Mouse (Mus musculus) intestine, embryonic 15.5 days (tissue): Measurements from ENCODE around the gene Dok5. TPM values are rescaled to one million over a fixed set of nuclear protein-coding genes. Genes with fewer than 3 reads are reported as not detected.

ENCODE experiments used
- ATAC-seq: fragments of 200-750 bp; cut with Nextera tagmentation; 2 replicates; pipeline ENCODE4 v1.8.0; 2017; ENCODE audit warnings: moderate TSS enrichment, moderate library complexity
- H3K27ac ChIP-seq: fragments of 300-500 bp; sonication (generic); 2 replicates; pipeline ENCODE4 v1.5.1; 2015; ENCODE audit warnings: mild to moderate bottlenecking, inconsistent platforms
- H3K27me3 ChIP-seq: fragments of 300-500 bp; sonication (generic); replicated peaks from 2 replicates; pipeline ENCODE4 v1.6.1; 2015; ENCODE audit warnings: inconsistent platforms
- H3K36me3 ChIP-seq: fragments of 300-500 bp; sonication (generic); 2 replicates; pipeline ENCODE4 v1.6.1; 2015; ENCODE audit warnings: inconsistent platforms
- H3K4me1 ChIP-seq: fragments of 300-500 bp; sonication (generic); replicated peaks from 2 replicates; pipeline ENCODE4 v1.6.1; 2015; ENCODE audit warnings: inconsistent platforms
- H3K4me2 ChIP-seq: fragments of 300-500 bp; sonication (generic); replicated peaks from 2 replicates; pipeline ENCODE4 v1.6.1; 2015; ENCODE audit warnings: mild to moderate bottlenecking, inconsistent platforms
- H3K4me3 ChIP-seq: fragments of 300-500 bp; sonication (generic); replicated peaks from 2 replicates; pipeline ENCODE4 v1.5.1; 2015; ENCODE audit warnings: inconsistent platforms
- H3K9ac ChIP-seq: fragments of 300-500 bp; sonication (generic); 2 replicates; pipeline ENCODE4 v1.6.1; 2015; ENCODE audit warnings: inconsistent platforms
- H3K9me3 ChIP-seq: fragments of 300-500 bp; sonication (generic); 2 replicates; pipeline ENCODE4 v1.6.1; 2016; ENCODE audit warnings: inconsistent platforms
- WGBS: fragments of 180-500 bp; shearing (Covaris S2); methylation state at CpG from one replicate; pipeline ENCODE4 v1.1.7; 2015; 5-methylcytosine and 5-hydroxymethylcytosine counted together
- polyA plus RNA-seq: library from polyadenylated mRNA; unstranded; fragments of >200 nt; fragmentation: Nextera tagmentation; extraction: Ambion mirVana; gene quantifications from 2 replicates; pipeline ENCODE4 v1.2.1, GENCODE M21; 2015

Dok5 gene
- polyA plus RNA-seq, 1 experiment from 2014 or later = 2.8 TPM

GRCm38 (mm10) chr2:170877936-170878335, 146.3 kb downstream of the Dok5 start:
- WGBS = 65% methylated on average over 5 of the region's 5 CpGs
- Histone ChIP-seq H3K27ac (no peak overlapping the region), H3K27me3 (no peaks in the 10 kb centered on the region; the same call in 1 of the 2 replicates), H3K9ac (no peak overlapping the region), H3K4me3 (no peak overlapping the region), H3K9me3 (no peaks in the 10 kb centered on the region), H3K4me2 (no peak overlapping the region), H3K4me1 (no peaks in the 10 kb centered on the region), H3K36me3 (no peaks in the 10 kb centered on the region)
- ATAC-seq = no peak

DNA sequence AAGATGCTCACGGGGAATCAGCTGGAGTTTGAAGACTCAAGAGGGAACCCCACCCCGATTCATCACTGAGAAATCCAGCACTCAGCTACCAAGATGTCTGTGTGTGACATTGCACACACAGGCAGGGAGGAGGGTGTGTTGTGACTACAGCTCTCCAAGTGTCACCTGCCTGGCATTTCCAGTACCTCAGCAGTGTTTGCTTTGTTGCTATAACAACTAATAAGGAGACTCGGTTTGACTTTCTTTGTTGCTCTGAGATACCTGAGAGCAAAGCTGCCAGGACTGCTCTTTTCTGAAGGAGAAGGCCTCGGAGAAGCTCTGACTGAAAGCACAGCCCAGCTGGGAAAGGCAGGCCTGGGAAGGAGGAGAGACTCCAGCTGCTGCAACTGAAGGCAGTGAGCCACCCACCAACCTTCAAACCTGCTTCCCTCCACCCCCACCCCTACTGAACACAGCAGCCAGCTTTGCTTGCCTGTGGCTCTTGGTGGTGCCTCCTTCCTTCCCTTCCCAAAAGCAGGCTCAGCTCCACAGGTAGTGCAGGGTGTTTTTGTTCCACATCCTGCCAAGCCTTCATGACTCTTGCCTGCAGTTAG, 152.7 kb downstream of the Dok5 start:
- H3K36me3 ChIP-seq = no peaks in the 10 kb centered on the region
- 36% methylated on average over 4 of the region's 4 CpGs for WGBS
- no peak overlapping the region for H3K4me3 ChIP-seq
- H3K4me1 ChIP-seq = no peaks in the 10 kb centered on the region
- no peak overlapping the region for H3K27ac ChIP-seq
- H3K27me3 ChIP-seq = no peaks in the 10 kb centered on the region
- H3K4me2 ChIP-seq = no peak overlapping the region
- H3K9me3 ChIP-seq = no peaks in the 10 kb centered on the region
- H3K9ac ChIP-seq = no peak overlapping the region
- no peak for ATAC-seq

- WGBS = 55% methylated on average over 9 of the region's 9 CpGs
- no peak for ATAC-seq
- Histone ChIP-seq H3K27me3 (no peaks in the 10 kb centered on the region), H3K4me2 (no peak overlapping the region), H3K9ac (no peak overlapping the region), H3K36me3 (no peaks in the 10 kb centered on the region), H3K4me3 (no peak overlapping the region), H3K27ac (no peak overlapping the region), H3K9me3 (no peaks in the 10 kb centered on the region), H3K4me1 (0 out of 2 replicates have a peak, but pooled peaks cover under 1% of the 10 kb centered on the region)
Observed at GRCm38 (mm10) chr2:170887984-170888383, 156.4 kb downstream of the Dok5 start.

DNA sequence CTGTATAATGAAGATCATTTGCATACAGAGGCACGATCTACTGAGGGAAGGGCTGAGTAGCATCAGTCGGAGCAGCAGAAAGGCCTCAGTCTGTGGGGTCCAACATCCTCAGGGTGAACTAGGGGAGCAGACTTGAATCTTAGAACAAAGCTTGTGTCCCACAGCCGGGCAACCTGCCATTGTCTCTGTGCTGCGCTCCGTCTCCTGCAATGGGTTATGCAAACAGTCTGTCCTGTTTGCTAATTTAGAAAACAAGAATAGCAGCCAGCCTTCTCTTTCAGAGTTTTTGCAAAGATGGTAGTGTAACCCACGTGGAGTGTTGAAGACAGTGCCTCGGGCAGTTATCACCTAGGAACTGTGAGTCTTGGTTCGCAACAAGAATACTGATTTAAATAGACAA, 163.5 kb downstream of the Dok5 start:
- H3K36me3 ChIP-seq = no peaks in the 10 kb centered on the region
- H3K4me1 ChIP-seq = 0 out of 2 replicates have a peak, but pooled peaks cover 2% of the 10 kb centered on the region
- WGBS = 77% methylated on average over 8 of the region's 8 CpGs
- H3K27ac ChIP-seq = no peak overlapping the region
- H3K4me3 ChIP-seq = no peak overlapping the region
- no peak overlapping the region for H3K9ac ChIP-seq
- H3K4me2 ChIP-seq = no peak overlapping the region
- ATAC-seq = no peak
- H3K27me3 ChIP-seq = no peaks in the 10 kb centered on the region
- no peaks in the 10 kb centered on the region for H3K9me3 ChIP-seq

DNA sequence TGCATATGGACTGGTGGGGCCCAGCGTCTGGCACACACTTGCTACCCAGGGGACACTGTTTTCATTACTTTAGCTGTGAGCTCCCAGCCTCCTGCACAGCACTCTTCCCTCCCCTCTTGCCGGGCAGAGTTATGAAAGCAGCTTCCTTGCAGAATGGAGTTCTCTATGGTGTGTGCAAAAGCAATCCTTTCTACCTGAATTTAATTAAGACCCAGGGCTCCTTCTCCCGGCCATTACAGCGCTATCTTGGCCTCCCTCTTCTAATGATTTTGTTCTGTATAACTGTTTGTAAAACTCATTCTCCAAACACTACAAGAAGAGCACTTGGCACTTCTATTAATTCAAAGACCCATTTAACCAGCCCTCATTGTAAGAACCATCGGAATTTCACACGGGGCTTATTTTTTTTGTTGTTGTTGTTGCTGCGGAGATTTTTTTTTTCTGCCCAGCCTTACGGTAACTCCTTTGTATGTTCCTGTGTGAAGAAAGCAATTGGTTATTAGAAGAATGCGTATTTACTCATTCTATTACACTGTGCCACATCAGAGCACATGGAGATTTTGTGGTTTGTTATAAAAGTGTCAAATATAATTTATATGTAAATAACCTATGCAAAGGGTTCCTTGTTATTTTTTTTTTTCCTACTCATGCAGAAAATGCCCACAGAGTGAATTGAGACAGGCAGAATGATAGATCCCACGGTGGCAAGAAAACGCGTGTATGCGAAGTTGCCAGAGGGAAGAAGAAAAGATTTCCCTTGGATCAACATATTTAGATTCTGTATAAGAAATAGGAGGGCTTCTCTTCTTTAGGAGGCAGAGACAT, 170.8 kb downstream of the Dok5 start:
- Histone ChIP-seq H3K27ac (no peak overlapping the region), H3K36me3 (no peaks in the 10 kb centered on the region), H3K27me3 (no peaks in the 10 kb centered on the region), H3K4me2 (no peak overlapping the region), H3K4me1 (no peaks in the 10 kb centered on the region), H3K9me3 (no peaks in the 10 kb centered on the region), H3K4me3 (no peak overlapping the region), H3K9ac (no peak overlapping the region)
- no peak for ATAC-seq
- WGBS = 77% methylated on average over 13 of the region's 13 CpGs

DNA sequence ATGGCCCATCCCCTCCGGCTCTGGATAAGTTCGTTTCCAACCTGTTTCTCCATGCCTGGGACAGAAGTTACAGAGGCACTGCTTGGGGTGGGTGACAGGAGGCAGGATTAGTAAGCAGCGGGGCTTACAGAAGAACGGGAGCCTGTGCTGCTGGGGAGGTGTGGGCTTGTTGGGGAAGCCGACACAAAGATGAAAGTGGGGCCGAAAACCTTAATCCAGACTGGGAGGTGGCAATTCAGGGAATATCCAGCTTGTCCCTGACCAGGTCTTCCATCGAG, 171.4 kb downstream of the Dok5 start:
- H3K4me2 ChIP-seq = no peak overlapping the region
- no peak for ATAC-seq
- 86% methylated on average over 7 of the region's 7 CpGs for WGBS
- no peaks in the 10 kb centered on the region for H3K4me1 ChIP-seq
- H3K9ac ChIP-seq = no peak overlapping the region
- no peaks in the 10 kb centered on the region for H3K27me3 ChIP-seq
- no peaks in the 10 kb centered on the region for H3K36me3 ChIP-seq
- H3K9me3 ChIP-seq = no peaks in the 10 kb centered on the region
- no peak overlapping the region for H3K4me3 ChIP-seq
- H3K27ac ChIP-seq = no peak overlapping the region

- WGBS = 88% methylated on average over 9 of the region's 9 CpGs
- ATAC-seq = no peak
- Histone ChIP-seq H3K4me2 (no peak overlapping the region), H3K27me3 (no peaks in the 10 kb centered on the region), H3K4me3 (no peak overlapping the region), H3K9me3 (no peaks in the 10 kb centered on the region), H3K36me3 (no peaks in the 10 kb centered on the region), H3K27ac (no peak overlapping the region), H3K9ac (no peak overlapping the region), H3K4me1 (no peaks in the 10 kb centered on the region)
Observed at GRCm38 (mm10) chr2:170903367-170903766, 171.8 kb downstream of the Dok5 start.

- H3K4me2 ChIP-seq = no peak overlapping the region; the same call in 1 of the 2 replicates
Observed at GRCm38 (mm10) chr2:170912589-170913223, 181.1 kb downstream of the Dok5 start.

DNA sequence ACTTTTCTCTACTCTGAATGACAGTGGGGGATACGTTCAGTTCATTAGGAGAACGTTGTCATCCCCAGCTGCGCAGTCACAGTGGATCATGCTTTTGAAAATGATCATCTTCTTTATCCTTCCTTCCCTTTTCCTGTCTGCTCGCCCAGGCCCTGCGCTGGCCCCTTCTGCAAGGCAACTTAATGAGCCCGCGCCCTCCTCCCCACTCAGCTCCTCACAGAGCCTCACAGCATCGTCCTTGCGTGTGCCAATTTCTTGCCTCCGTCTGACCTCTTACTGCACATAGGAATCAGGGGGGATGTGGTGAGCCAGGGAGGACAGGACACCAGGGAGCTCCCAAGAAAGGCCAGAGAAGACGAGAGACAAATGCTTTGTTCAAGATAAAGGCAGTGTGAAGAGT, 182.3 kb downstream of the Dok5 start:
- Histone ChIP-seq H3K27me3 (no peaks in the 10 kb centered on the region), H3K9ac (no peak overlapping the region), H3K4me1 (no peaks in the 10 kb centered on the region), H3K36me3 (no peaks in the 10 kb centered on the region), H3K27ac (no peak overlapping the region), H3K9me3 (no peaks in the 10 kb centered on the region), H3K4me3 (no peak overlapping the region), H3K4me2 (no peak overlapping the region)
- ATAC-seq = no peak
- 75% methylated on average over 11 of the region's 11 CpGs for WGBS

More at GRCm38 (mm10) chr2:170912589-170913223, 181.1 kb downstream of the Dok5 start:
- Histone ChIP-seq H3K9me3 (no peaks in the 10 kb centered on the region), H3K9ac (no peak overlapping the region), H3K27me3 (no peaks in the 10 kb centered on the region), H3K4me1 (no peaks in the 10 kb centered on the region), H3K27ac (no peak overlapping the region), H3K36me3 (no peaks in the 10 kb centered on the region), H3K4me3 (no peak overlapping the region)
- WGBS = 28% methylated on average over 13 of the region's 13 CpGs
- 0 out of 2 replicates have a peak, but pooled peaks have one; percentile 45 for ATAC-seq

- no peak for ATAC-seq
- Histone ChIP-seq H3K4me2 (no peak overlapping the region), H3K4me1 (no peaks in the 10 kb centered on the region), H3K27ac (no peak overlapping the region), H3K36me3 (no peaks in the 10 kb centered on the region), H3K9ac (no peak overlapping the region), H3K27me3 (no peaks in the 10 kb centered on the region), H3K9me3 (no peaks in the 10 kb centered on the region), H3K4me3 (no peak overlapping the region)
- WGBS = 86% methylated on average over 8 of the region's 8 CpGs
Observed at GRCm38 (mm10) chr2:170915646-170916045, 184.0 kb downstream of the Dok5 start.

DNA sequence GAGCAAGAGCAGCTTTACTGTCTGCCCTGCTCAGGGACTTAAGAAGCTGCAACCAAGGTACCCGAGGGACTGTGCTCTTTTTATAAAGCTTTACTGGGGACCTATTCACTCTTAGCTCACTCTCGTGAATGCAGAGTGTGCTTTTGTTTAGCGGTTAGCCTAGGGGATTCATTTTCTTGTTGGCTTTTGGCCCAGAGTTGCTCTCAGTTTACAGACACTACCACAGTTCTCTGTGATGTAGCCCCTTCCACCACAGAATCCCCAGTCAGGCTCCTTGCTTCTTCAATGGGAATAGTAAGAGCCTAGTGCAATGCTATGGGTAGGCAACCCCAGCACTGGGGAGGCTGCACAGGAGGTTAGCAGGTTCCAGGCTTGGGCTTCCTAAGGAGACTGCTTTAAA, 190.7 kb downstream of the Dok5 start:
- WGBS = 27% methylated on average over 3 of the region's 3 CpGs
- H3K27ac ChIP-seq = no peak overlapping the region
- no peaks in the 10 kb centered on the region for H3K4me1 ChIP-seq
- no peak for ATAC-seq
- H3K4me2 ChIP-seq = no peak overlapping the region
- H3K9ac ChIP-seq = no peak overlapping the region
- H3K4me3 ChIP-seq = no peak overlapping the region
- no peaks in the 10 kb centered on the region for H3K9me3 ChIP-seq
- no peaks in the 10 kb centered on the region for H3K27me3 ChIP-seq
- no peaks in the 10 kb centered on the region for H3K36me3 ChIP-seq

DNA sequence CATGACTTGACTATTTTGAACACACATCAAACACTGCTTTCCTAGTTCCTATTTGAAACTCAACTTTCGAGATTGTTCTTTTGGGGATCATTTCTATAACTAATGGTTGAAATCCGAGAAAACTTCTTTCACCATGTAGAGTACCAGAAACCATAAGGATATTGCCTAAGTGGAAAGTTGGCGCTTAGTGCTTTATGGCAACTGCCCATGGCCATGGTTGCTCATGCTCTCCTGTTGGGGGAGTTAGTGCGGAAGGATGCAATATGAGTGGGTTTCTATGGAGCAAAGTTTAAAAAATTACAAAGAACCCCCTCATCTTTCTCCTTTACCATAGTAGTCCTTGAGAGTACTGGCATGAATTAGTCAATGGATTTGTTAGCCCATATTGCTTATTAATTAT, 192.5 kb downstream of the Dok5 start:
- ATAC-seq = no peak
- no peaks in the 10 kb centered on the region for H3K36me3 ChIP-seq
- H3K9me3 ChIP-seq = no peaks in the 10 kb centered on the region
- H3K4me2 ChIP-seq = no peak overlapping the region
- WGBS = 91% methylated on average over 4 of the region's 4 CpGs
- no peak overlapping the region for H3K4me3 ChIP-seq
- no peaks in the 10 kb centered on the region for H3K27me3 ChIP-seq
- no peak overlapping the region for H3K9ac ChIP-seq
- H3K4me1 ChIP-seq = no peaks in the 10 kb centered on the region
- no peak overlapping the region for H3K27ac ChIP-seq
